Mouse (Mus musculus) cortical plate, adult 2 months (tissue): ENCODE results near the gene F3.

Experiments used
- CTCF ChIP-seq: fragments of 200-500 bp; IDR thresholded peaks from 2 replicates; pipeline ENCODE4 v1.5.1; 2011; ENCODE audit warnings: mild to moderate bottlenecking, control low read depth, low read length; ENCODE audit not compliant: insufficient read depth; ENCODE audit errors: extremely low read depth
- POLR2A ChIP-seq: fragments of 200-500 bp; IDR thresholded peaks from 2 replicates; pipeline ENCODE4 v1.6.1; 2011; ENCODE audit warnings: mild to moderate bottlenecking, low read length, control low read depth; ENCODE audit not compliant: insufficient read depth; ENCODE audit errors: extremely low read depth

DNA sequence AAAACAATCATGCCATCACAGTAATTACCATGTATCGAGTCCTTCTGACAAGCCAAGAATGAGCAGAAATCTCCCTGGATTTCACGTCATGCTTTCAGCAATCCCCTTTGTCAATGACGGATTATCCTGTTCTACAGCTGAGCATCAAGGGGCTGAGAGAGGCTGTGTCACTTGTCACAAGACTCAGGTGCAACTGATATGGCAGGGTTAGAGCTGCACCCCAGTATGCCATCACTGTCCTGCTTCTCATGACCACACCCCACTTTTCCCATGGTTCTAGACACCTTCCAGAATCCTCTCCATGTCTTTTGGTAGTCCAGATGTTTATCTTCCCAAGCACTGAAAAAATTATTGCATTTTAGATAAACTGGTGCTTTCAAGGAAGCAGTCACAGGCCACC is 43.9 kb upstream of the F3 start:
- TF ChIP-seq POLR2A (no peak), CTCF (no peak)
